Mouse (Mus musculus) spleen, embryonic (tissue): ENCODE measurements at regions not wholly inside any gene's neighbourhood (a gene's known extent, or its start where the extent isn't known, plus 50 kb on each side); places are given as distances from the start of the nearest gene placed in this dataset.

ENCODE experiments used
- CTCF ChIA-PET: fragments of 350-600 bp; sonication (Branson Sonifier 250); formaldehyde crosslinking; loops from one replicate; lab custom pipeline; 2022; lab: Charles Lee

DNA sequence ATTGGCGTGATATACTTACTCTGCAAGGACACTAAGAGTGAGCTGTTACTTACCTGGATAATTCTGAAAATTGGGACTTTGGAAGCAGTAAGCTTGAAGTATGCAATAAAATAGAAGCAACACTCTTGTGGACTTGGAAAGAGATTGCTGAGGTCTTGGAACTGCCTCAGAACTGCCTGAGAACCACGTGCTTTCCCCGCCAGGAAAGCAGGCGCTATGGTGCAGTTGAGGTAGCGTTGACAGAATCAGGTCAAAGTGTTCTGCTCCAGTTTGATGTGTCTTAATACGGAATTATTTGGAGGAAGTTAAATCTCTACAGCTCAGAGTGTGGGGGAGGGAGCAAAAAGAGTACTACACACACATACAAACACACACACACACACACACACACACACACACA, 102.8 kb upstream of the Gm11146 start:
- CTCF ChIA-PET, result no interaction called here

DNA sequence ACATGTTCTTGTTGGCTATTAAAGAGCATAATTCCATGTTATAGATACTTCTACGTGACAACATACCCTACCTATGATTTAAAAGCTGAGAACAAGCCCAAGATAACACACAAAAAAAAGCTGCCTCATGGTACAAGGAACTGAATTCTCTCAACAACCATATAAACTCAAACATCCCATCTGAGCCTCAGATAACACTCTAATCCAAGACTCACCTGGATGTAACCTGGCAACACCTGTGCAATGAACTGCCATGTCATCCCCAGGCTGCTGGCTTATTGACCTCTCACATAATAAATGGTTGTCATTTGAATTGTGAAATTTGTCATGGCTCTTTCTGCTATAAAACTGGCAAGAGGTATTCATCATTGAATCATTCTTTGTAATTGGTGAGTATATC, 93.5 kb upstream of the Gm11146 start:
- CTCF ChIA-PET, result no interaction called here

DNA sequence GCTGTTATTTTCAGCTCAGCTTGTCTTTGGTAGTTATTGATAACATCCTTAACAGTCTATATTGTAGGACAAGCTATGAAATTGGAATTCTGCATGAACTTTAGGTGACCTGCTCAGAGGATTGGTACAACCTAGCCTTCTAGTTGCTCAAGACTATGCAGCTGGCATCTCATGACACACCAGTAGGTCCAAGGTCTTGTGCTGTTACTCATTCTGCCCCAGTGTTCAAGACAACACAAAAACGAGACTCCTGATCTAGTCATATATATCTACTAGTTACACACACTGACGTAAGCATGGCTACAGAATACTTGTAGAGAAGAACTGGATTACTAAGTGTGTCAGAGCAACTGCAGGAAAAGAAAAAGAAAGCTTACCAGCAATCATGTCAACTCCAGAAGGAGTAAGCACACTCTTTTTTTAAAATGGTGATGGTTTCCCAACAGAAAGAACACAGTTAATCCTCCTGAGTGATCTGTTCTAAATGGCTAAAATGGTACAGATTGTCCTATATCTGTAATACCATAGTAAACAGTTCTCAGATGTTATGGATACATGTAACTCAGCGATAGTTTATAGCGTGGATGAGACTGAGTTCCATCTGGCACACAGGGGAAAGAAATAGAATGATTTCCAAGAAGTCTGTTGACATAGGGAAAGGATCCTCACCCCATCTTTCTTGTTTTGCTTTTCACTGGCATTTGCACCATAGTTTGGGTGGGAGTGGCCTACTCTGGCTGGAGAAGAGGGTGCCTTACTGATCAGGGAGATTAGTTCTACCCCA, 85.4 kb upstream of the Gm11146 start:
- CTCF ChIA-PET, result no interaction called here

DNA sequence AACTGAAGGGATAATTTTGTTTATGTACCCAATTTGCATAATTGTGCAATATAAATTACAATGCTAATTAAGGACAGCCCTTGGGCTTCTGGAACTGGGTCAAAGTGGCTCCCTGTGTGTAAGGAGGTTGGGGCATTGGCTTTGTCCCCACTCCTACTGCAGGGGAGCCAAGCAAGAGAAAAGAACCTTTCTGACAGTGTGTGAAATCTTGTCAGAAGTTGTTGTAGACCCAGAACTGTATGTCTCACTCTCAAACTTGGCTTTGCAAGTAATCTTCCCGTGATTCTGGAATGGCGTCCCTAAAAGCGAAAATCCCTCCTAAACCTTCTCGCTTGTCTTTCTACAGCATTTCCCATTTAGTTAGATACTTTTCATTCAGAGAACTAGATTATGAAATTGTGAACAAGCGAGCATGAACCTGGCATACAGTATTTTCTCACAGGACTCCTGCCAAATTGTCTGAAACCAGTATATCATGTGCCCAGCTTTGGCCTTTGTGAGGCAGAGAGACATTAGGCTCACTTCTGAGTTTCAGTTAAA, 83.8 kb upstream of the Gm11146 start:
- CTCF ChIA-PET, result no interaction called here

DNA sequence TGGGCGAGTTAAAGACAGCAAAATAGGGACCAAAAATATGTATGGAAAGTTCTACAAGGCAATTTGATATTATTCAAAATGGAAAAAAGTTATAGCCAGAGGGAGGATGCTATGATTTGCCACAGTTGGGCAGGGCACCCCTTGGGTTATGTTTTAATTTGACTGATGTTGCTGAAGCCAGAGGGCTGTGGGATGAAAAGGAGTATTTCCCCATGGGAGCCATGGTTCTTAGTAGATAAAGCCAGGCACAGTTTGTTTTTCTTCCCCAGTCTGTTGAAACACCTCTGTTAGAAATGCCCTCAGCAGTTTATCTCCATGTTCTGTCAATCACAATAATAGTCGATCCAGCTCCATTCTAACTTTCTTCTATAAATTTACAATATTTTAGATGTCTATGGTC, 82.6 kb upstream of the Gm11146 start:
- CTCF ChIA-PET, result no interaction called here

DNA sequence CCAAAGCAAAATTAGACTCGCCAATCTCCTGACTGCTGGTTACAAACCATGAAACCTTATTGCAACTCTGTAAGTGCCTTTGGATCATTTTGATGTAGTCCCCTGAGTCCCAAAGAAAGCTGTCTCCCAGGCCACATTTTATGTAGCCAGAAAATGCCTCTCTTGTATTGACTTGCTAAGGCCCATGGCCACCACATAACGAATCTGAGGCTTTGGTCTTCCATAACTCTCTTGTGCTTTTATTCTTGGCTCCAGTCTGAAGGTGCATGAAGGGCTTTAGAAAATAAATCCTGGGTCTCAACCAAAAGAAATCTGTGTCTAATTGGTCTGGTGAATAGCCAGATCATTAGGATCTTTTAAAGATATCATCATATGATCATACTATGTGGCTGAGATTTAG, 77.3 kb upstream of the Gm11146 start:
- CTCF ChIA-PET, result no interaction called here

DNA sequence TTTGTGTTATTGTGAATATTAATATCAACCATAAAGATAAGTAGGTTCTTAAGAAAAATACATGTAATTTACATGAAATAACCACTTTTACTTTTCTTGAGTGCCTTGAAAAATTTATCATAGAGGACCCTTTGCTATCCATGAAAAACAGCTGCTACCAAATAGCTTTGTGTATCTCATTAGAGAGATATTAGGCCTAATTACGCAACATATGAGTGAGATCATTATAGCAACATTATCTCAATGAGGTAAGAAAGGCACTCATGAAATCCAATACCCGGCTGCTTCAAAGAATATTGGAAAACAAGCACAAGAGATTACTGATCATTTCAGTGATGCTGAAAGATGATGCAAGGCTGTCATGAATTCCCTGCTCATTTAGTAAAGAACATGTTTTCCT, 74.9 kb upstream of the Gm11146 start:
- CTCF ChIA-PET, result no interaction called here

DNA sequence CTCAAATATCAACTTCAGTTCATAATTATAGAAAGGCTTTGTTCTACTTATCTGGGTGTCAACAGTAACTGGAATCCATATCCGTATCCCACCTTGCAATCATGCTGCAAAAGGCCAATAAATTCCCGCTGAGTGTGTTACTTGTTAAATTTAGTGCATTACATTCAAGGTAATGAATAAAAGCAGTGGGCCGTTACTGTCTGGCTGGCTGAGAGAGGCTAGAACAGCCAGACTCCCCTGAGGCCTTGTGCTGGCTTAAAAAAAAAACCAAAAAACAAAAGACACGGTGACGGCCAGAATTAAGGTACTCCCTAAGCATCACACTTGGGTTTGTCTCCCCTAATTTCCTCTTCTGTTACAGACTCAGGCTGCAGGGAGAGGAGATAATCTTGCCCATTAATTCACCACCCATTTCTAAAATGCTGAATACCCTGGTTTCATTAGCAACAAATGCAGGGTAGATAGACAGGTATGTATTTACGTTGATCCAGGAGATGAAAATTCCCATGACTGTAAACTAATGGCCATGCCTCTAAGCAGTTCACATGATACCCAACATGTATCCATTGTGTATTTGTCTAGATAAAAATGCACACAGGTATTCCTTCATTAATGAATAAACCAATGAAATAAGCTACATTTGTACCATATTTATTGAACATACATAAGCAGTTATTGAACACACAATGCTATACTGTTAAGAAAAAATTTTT, 74.1 kb upstream of the Gm11146 start:
- CTCF ChIA-PET, result no interaction called here

DNA sequence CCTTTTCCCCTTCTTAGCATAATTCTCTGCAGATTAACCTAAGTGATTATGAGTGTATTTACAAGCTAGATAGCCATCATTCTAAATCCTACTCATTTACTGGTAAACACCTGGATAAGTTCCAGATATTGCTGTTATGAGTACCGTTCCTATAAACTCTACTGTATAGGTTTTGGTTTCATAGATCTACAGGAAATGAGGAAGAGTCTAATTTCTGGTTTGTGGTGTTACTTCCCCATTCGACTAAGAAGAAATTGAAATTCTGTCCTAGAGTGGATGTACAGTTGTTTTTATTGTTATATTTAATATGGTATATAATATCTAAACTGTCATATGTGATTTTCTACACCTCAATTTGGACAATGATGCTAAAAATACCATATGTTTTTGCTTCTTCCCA, 69.4 kb upstream of the Gm11146 start:
- CTCF ChIA-PET, result no interaction called here

DNA sequence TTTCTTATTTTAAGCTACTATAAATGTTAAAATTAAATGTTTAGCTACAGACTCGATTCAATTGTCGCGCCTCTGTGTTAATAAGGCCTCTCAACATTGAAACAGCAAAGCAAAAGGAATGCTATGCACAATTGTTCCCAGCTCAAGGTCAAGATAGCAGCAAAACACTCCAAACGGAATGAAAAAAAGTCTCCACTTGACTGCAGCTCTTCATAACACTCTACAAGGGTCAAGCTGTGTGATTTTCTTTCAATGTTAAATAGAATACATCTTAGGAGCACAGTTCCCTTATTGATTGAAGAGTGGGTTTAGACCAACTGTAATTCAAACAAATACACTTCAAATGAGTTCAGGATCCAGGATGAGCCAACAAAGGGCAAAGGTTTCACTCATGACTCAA, 63.9 kb upstream of the Gm11146 start:
- CTCF ChIA-PET, result no interaction called here

DNA sequence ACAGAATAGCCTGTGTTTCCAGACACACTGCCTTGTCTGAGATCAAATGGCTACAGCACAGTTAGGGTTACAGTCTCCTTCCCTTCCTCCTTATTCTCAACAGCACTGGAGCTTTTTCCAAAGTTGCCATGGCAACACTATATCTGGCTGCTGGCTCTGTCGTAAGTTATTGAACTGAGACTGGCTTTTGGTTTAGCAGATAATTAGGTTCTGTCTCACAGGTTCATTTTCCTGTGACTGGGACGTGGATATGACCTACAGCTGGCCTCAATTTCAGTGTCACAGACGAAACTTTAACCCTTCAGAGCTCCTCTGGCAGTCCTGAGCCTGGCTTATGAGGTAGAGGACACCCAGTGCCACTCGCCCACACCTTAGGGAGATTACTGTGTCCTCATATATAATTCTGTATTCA, 60.2 kb upstream of the Gm11146 start:
- CTCF ChIA-PET, result no interaction called here

DNA sequence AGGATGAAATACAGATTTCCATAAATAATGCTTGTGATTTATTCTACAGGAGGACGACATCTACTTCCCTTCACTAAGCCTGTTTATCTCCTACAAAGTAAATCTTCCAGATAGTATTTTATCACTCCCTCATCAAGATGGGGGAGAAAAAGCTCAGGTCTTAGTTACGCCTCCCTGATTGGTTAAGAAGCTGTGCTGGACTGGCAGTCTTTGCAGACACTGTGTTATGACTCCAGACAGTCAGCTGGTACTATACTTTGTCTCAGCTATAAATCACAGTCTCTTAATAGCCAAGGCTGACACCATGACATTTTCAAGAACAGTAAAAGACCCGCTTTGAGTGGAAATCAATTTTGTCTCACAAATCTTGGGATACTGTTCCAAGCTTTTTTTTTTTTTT, 51.4 kb upstream of the Gm11146 start:
- CTCF ChIA-PET, result no interaction called here
